Mouse (Mus musculus): ENCODE results near the gene Ffar3. TPM values are rescaled to one million over a fixed set of nuclear protein-coding genes. Genes with fewer than 3 reads are reported as not detected.

Ffar3 gene
- 1 to 10 TPM in 1 of 4 experiments, under 1 TPM in 3; 0.35 to 1.9 (median 0.75) TPM for total RNA-seq (2022)

DNA sequence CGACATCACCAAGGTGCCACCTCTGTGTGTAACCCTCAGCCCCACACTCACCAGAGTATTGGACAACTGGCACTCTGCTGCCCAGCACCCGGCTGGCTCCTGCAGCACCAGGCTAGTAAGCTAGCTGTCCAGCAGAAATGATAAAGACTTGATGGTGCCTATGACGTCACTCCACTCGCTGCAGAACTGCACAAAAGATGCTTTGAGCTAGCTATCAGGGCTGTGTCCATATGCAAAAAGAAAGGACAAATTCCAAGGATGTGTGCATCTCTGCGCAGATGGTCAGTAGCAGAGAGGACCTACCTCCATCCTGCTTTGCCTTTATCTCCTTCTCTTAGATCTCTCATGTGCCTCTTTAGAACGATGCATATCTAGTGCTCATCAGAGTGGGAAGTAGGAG is at the start of gene Ffar3:
Gene Ffar3 (minus strand): TSS at position 101 of the 400 bp plus-strand sequence.
- no peak for DNase-seq

DNA sequence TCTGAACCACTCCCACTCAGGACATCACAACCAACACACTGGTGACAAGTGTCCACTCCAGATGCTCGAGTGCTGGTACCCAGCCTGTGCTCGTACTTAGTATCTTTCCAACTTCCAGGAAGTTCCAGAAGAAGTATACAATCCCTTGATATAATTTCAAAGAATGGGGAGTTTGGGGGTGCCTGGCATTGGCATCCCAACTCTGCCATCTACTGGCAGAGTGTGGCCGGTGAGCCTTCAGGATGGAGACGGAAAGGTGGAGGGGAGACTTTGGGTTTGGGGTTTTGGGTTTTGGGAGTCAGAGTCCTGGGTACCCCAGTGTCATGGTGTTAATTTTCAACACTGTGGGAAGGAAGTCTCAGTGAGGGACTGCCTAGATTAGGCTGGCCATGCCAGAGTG is 48.1 kb upstream of the Ffar3 start:
- no peak for DNase-seq

DNA sequence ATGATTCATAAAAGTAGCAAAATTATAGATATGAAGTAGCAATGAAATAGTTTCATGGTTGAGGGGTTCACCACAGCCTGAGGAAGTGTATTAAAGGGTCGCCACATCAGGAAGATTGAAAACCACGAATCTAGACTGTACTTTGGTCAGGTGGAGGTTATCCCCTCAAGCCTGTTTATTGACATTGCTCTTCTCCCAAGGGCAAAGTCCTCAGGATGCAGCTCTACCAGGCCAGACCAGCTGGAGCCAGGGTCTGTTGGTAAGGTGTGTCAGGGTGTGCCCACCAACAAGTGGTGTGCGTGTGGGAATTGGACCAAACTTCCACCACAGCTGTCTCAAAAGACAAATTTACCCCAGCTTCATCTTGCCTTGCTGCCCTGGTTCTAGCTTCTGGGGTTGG is 39.2 kb upstream of the Ffar3 start:
- DNase-seq: no peak

DNA sequence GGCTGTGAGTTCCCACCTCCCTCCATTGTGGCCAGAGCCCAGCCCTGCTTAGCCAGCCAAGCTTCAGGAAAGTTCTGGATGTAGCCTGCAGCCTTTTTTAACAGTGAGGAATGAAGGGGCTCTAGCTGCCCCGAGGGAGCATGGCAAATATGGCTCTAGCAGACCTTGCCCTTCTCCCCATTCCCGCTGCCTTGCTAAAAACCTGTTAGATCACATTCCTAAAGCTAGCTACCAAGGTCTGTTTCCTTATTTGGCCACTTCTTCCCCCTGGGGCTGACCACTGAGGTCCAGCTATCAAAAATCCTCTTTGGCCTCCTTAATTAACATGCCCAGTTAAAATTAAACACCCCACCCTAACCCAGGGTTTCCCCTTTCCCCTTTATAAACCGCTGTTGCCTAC is 36.5 kb upstream of the Ffar3 start:
- no peak for DNase-seq

DNA sequence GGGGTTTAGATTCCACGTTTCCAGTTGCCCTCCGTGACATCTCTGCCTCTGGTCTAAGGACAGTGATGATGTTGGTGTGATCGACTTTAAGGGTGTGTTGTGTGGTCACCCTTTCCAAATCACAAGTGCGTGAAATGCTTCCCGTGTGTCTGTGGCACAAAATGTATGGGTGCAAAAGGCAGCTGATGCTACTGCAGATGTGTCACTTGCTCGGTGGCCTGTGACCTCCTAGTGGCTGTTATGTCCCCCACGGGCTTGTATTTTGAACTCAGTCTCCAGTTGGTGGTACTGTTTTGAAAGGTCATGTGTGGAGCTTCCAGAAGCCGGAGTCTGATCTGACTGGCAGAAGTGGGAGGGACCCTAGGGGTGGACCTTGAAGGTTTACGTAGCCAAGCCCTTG is 35.8 kb upstream of the Ffar3 start:
- no peak for DNase-seq

DNA sequence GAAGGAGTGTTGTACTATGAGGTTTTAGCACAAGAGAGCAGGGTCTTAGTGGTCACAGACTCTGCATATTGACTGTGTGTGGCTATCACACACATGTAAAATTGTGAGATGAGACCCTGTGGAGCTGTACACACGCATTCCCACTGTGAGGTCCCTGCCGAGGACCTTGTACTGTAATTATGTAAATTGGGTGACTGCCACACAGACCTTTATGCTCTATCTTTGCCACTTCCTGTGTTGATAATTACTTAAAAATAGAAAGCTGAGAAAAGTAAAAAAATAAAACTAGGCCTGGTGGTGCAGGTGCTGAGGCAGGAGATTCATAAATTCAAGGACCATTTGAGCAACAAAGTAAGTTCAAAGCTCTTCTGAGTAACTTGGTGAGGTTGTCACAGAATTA is 34.7 kb upstream of the Ffar3 start:
- DNase-seq: no peak

DNA sequence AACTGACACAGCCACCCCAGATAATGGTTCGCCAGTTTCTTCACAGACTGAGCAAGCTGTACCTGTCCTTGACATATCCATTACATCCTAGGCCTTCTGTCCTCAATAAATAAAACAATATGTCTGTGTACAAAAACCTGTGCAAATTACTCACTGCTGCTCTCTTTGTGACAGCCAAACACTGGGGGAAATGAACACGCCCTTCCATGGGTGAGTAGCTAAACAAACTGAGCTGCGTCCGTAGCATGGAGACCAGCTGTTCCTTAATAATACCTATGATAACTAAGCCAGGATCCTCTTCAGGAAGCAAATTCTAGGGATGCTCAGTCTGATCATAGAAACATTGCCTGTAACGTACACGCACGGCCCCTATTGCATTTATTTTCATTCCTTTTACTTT is 32.8 kb upstream of the Ffar3 start:
- DNase-seq: no peak

DNA sequence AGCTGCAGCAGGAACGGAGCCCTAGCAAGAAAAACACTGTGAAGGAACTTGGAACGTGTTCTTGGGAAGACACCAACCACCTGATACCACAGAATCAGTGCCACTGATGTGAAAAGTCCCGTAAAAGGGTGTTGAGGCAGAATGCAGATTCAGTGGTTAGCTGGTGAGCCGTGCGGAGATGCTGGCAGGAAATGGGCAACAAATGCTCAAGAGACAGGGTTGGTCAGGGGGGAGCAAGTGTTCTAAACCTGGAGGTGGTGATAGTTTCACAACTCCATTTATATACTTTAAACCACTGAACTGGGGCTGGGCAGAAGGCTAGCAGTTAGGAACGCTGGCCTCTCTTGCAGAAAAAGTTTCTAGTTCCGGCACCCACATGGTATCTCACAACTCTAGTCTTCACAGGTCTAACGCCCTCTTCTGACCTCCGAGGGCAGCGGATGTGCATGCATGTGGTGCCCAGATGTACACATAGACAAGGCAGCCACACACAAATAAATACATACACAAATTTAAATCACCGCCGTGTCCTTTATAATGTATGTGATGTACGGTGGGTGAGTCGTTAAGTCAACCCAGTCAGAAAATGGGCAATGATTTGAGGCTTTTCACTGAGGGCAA is 31.7 kb upstream of the Ffar3 start:
- no peak for DNase-seq

DNA sequence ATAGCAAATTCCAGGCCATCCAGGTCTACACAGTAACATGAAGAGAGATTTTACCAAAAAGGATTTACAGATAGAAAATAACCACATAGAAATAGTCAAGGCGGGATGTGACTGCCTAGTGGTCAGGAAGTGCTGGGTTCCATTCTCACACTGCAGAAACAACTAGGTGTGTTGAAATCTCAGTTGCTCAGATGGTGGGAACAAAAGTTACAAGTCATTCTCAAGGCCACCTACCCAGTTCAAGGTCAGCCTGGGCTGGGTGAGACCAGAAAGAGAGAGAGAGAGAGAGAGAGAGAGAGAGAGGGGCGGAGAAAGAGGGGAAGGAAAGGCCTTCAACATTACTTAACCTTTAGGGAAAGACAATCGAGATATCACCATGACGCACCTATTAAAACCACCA is 30.9 kb upstream of the Ffar3 start:
- DNase-seq: no peak

DNA sequence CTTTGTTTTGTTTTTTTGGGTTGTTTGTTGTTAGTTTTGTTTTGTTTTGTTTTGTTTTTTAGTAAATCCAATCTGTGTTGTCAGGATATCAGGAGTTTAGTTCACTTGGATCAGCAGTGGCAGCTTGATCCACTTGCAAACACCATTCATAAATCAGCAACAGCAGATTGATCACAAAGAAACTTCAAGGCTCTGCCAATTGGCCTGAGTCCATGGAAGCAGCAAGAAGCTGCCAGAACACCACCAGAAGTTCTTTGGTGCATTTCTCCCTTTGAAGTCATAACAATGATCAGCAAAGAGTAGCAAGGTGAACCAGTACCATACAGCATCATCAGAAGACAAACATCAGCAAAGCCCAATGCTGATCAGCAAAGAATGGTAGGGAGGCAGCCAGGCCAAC is 28.1 kb upstream of the Ffar3 start:
- no peak for DNase-seq

DNA sequence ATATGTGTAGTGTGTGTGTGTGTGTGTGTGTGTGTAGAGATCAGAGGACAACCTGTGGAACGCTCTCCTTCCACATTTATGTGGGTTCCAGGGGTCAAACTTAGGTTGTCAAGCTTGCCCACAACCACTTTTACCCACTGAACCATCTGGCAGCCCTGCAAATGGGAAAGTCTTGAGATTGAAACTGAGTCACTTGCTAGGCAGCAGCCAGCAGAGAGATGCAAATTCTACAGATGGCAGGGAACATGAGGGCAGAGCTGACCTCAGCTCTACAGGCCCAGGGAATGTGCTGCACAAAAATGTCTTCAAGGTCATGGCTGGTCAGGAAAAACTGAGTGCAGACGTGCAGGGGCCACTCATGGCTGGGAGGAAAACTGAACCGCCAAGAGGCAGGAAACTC is 25.4 kb upstream of the Ffar3 start:
- no peak for DNase-seq

DNA sequence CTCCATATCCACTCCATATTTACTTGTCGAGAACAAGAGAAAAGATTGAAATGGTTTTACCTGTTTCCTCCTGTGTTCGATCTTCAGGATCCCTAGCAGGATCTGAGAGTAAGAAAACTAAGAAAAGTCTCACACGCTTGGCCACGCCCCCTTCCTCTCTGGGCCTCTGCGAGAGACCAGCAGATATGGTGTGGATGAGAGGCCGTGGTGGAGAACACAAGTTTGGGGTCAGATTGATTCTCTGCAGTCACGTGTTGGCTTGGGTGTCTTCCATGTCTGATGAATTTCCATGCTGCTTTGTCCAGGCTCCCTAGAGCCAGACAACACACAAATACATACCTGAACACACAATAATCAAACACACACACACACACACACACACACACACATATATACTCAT is 24.2 kb upstream of the Ffar3 start, which contains the start of gene Cd22:
Gene Cd22 (minus strand): TSS at position 167 of the 400 bp plus-strand sequence.
- DNase-seq: no peak

DNA sequence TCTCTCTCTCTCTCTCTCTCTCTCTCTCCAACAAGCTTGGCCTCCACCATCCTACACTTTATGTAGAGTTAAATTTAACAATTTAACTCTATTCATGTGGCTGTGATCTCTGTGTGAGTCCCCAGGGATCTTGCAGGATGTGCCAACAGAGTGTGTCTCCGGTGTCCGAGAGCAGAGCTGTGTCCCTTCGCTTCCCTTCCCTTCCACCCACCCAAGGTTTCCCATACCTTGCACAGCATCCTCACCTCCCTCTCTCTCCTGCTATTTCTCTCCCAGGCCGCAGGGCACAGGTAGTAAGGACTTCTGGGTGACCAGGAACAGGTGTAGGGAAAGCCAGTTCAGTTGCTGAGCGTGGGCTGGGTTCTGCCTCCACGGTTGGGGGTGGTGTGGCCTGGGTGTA is 23.0 kb upstream of the Ffar3 start:
- no peak for DNase-seq

DNA sequence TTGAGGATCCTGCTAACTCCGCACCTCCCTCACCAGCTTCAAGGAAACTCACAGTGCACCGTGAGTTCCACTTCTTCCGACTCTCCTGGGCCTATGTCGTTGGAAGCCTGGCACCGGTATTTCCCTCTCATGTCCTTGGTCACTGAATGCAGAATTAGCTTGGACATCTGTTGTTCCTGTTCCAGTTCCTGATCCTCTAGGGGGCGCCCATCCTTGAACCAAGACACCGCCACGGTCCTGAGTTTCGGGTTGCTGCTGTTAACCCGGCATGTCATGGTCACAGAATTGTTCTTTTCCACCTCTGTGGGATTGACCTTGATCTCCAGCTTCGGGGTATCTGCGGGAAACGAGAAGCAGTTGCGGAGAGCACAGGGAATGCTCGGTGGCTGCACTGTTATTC is 17.1 kb upstream of the Ffar3 start:
- DNase-seq: peak; percentile 60

DNA sequence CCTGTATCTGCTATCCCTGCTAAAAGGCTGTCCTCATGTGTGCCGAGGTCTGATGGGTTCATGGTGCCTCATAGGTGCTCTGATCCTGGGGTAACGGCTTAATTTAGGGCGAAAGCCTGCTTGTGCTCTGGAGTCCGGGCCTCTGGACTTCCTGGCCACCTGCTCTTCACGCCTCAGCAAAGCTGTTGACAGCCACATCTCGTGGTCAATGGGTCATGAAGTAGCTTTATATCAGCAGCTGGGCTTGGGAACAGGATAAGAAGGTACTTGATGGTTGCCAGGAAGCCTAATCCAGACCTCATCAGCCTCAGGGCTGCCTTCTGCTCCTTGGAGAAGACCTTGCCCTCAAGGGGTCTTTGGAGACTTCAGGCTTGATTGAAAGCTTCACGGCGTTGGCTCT is 7.4 kb upstream of the Ffar3 start:
- DNase-seq: no peak

DNA sequence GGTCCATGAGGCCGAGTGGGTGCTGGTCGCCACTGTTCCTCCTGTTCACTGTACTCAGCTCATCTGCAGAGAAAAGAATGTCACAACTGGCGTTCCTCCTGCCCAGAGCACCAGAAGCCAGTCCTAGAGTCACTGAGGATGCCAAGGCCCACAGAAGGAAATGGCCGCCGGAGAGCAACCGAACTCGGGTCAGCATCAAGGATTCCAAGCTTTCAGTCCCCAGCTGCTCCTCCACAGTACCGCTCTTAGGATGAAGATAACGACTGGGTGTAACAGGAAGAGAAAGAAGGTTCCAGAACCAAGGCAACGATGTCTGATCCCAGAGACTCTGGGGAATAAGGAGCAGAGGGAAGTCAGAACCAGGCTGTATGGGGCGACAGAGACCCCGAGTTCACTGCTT is 5.5 kb upstream of the Ffar3 start, which contains the start of gene Ffar1:
Gene Ffar1 (minus strand): TSS at position 101 of the 400 bp plus-strand sequence.
- DNase-seq: no peak

DNA sequence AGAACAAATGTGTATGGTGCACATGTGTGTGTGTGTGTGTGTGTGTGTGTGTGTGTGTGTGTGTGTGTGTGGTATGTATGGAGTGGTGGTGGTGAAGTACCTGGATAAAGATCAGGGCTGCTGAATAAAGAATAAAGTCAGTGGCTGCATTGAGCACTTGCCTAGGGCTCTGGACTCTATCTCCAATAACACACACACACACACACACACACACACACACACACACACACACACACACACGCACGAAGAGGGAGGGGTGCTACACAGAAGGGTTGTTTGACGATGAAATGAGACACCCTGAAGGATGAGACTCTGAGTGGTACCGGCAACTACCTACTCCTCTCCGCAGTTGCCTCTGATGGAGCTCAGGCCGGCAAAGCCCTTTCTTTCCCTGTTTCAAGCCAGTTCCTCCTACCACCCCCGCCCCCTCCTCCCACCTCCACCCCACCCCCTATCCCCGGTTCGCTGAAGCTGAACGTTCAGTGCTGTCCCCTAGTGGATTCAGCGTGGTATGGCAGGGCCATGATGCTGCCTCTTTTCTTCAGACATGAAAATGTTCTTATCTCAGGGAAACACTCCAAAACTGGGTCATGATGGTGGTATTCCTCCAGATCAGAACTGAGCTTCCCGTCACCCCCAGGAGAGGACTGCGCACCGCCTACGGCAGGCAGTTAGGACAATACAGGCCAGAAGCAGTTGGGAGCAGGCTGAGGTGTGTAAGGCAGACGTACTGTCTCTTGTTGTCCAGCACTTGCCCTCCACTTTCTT is 3.8 kb upstream of the Ffar3 start:
- no peak for DNase-seq

DNA sequence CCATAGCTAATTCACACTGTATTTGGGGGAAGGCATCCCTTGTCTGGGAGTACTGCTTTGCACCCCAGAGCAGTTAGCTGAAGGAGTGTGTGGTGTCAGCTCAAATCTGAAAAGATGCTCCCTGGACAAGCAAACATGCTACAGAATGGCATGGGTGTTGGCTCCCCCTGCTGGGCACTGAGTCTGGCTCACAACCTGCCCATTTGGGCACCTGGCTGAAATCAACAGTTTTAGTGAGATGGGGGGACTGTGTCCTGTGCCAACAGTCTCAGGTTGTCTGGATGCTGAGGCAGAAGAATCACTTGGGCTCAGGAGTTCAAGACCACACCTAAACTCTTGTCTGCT is 3.3 kb upstream of the Ffar3 start:
- peak; percentile 47 for DNase-seq

DNA sequence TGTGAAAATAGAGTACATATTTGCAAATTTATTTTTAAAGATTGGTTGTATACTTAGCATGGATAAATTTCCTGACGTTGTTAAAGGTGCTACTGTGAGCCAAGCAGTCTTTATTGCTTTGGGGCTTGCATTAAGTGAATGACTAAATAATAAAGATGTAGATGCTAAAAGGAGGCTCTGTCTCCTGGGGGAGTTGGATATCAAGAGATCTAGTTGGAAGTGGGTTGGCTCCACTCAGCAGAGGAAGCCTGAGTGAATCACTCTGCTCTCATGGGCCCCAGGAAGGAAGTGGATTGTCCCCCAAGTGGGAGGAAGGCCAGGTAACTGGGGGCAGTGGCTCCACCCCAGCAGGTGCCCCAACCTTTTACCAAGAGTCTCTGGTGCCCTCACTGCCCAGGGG is 1.8 kb upstream of the Ffar3 start:
- DNase-seq: no peak

DNA sequence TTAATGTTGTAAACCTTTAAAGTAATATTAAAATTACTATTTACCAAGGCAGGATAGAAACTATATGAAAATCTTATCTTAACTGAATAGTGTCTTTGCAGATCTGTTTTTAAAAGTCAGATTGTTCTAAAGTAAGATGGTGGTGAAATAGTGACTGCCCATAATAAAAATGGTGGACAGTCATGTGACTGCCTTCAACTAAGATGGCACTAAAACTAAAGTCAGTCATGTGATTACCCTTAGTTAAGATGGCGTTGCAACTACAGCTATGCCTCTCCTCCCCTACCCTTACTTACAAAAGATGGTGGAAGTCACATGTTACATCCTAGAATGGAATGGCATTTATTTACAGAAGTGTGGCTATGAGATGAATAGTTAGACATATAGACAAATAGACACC is 4.6 kb downstream of the Ffar3 start:
- no peak for DNase-seq

DNA sequence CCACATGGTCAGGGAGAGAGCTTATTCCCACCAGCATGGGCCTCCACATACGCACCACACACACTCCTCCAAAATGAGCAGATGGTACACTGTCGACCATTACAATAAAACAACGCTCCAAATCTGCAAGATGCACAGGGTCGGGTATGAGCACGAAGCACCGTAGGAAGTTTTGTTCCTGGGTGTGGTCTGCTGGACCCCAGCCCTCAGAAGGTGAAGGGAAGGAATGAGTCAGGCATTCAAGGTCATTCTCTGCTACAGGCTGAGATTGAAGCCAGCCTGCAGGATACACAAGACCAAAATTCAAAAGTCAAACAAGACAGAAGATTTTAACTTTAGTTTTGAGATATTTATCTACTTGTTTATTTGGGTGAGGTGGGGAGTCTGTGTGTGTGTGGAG is 8.0 kb downstream of the Ffar3 start:
- no peak for DNase-seq

DNA sequence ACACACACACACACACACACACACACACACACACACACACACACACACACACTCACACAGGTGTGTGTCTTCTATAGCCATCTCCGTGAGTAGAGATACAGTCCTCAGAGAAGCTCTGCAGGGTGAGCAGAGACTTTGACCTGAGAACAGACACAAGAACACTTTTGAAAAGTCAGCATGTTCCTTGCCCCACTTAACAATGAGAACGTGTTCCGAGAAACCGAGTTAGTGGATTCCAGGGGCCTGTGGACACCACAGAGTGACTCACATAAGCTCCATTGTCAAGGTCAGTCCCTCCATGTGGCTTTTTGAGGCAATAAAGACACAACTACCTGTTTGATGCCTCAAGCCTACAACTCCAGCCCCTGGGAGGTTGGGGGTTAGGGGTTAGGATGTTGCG is 8.6 kb downstream of the Ffar3 start:
- DNase-seq: peak; percentile 48

DNA sequence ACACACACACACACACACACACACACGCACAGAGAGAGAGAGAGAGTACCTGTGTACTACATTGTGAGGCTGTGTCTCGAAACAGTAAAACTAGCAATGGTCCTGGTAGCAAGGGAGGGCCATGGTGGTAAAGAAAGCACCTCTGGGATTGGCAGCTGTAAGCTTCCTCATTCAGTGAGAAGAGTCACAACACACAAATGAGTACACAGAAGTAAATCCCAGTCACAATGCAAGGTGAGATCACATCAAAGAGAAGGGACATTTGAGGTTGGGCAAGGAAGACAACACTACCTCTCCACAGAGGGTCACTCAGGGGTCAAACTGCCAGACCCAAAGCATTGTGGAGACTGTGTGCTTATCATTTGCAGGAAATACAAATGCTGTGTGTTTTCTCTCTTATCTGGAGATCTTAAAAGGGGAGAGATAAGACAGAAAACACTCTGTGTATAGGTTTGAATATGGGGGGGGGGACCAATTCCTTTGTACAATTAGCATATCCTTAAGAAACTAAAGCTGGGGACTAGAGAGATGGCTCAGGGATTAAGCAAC is 9.4 kb downstream of the Ffar3 start:
- no peak for DNase-seq

DNA sequence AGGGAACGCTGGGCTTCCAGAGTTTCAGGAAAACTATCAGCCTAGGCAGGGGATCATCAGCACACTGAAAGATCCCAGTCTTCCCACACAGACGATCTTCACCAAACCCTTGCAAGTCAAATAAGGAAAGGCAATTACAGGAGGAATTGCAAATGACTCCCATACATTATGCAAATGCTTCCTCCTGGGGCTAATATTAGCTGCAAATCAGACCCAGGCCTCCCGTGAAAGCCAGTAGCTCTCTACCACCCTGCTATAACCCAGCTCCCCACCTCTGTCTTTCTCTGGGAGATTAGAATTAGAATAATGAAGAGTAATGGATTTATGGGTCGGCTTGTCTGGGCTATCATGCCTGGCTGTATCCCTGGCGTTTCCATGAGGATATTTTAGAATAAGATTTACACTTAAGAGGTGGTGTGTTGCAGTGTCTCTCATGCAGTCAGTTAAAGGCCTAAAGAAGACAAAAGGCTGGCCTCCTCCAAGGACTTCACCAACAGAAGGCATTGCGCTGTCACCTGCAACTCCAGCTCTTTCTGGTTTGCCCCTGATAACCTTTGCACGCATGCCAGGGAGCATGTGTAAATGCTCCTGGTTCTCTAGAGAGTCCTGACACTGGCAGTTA is 11.2 kb downstream of the Ffar3 start:
- DNase-seq: no peak
